Mouse (Mus musculus): ENCODE data around the gene Rem2.

- TF ChIP-seq POLR2A (IDR thresholded peaks at IDR 0.05; ENCODE audit: borderline replicate concordance, control insufficient read depth, low read depth, low read length), result no peak
- TF ChIP-seq CTCF (IDR thresholded peaks at IDR 0.05; ENCODE audit: control insufficient read depth, insufficient read depth, low read length), result peak; percentile 83
Measured at GRCm38 (mm10) chr14:54528446-54529111, 52.7 kb downstream of the Rem2 start.
